Comparison of ENCODE assay signal across 24 mouse cellular contexts in the genomic region with DNA sequence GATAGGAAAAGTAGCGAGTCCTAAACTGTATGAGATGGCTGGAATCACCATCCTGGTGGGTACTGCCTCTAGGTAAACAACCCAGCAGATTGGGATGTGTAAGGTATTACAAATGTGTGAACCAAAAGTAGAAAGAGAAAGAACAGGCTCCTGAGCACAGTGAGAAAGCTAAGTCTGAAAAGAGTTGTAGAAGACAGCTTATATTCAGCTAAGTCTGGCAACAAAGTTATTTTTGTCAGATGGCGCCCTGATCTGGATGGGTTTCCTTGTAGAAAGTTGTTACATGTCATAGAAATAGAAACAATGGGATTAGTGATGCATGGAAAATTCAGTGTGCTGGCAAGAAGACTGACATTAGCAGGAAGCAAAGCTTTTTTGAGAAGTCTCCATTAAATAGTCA. TPM values are rescaled to one million over a fixed set of nuclear protein-coding genes. Genes with fewer than 3 reads are reported as not detected.
DNase-seq lines count a peak whose midpoint lies in the region; ATAC-seq and TF ChIP-seq lines count a peak whose summit lies in the region.
"Had no signal": no experiment of that assay in that cellular context is flagged by ENCODE, and none has a peak within 500 bp of the region (broad histone marks: within the 10 kb centered on the region; RNA-seq: fewer than 3 reads in every experiment).

No protein-coding gene starts in this region.

- H3K4me2 ChIP-seq in intestine, embryonic 16.5 days (ENCODE audit: low read depth, low read length): no peak overlapping the region
- H3K4me2 ChIP-seq: hindbrain, embryonic 14.5 days; limb, embryonic 15.5 days; stomach, embryonic 15.5 days had no signal

- no peaks in the 10 kb centered on the region for H3K36me3 ChIP-seq in intestine, embryonic 16.5 days (ENCODE audit: control insufficient read depth, insufficient read depth, low read length)
- H3K36me3 ChIP-seq: heart, embryonic 10.5 days; limb, embryonic 15.5 days; stomach, embryonic 15.5 days had no signal

- TF ChIP-seq POLR2A in brain, embryonic 14.5 days (IDR thresholded peaks at IDR 0.05; ENCODE audit: borderline replicate concordance, extremely low read depth, insufficient read depth, insufficient read length, poor library complexity, severe bottlenecking): no peak

- WGBS in intestine, embryonic 16.5 days: 74% methylated on average over 2 of the region's 2 CpGs

- H3K27me3 ChIP-seq in intestine, embryonic 16.5 days (replicated peaks; ENCODE audit: control insufficient read depth, insufficient read depth, low read length): no peaks in the 10 kb centered on the region
- H3K27me3 ChIP-seq: limb, embryonic 15.5 days; megakaryocyte, embryonic 14.5 days; stomach, embryonic 15.5 days had no signal

- peak; percentile 9 for DNase-seq in layer of hippocampus, adult 9-11 months
- DNase-seq in layer of hippocampus, postnatal 25 days (ENCODE audit: extremely low spot score in 1 of 2, low spot score in 1 of 2): no peak
- peak; percentile 28 for DNase-seq in brain, embryonic 14.5 days (ENCODE audit: low read depth)
- peak; percentile 17 to 77 for DNase-seq in frontal cortex, postnatal 36 days (ENCODE audit: low spot score in 2 of 2)
- peak; percentile 21 for DNase-seq in right cerebral cortex, postnatal 25 days
- DNase-seq in cerebellum, adult 18-20 months: no peak
- DNase-seq: adrenal gland, postnatal 36 days; cerebellum, adult 11 months; cerebellum, postnatal 25 days; gastrocnemius, postnatal 36 days; heart, postnatal 10 days; kidney, adult 11 months; kidney, postnatal 10 days; layer of hippocampus, postnatal 36 days; lung, postnatal 14 days; thymus, postnatal 14 days had no signal

- no peak overlapping the region for H3K27ac ChIP-seq in intestine, embryonic 16.5 days (ENCODE audit: low read length)
- H3K27ac ChIP-seq: heart, embryonic 10.5 days; hindbrain, embryonic 14.5 days; limb, embryonic 15.5 days; stomach, embryonic 15.5 days had no signal

- no peak for ATAC-seq in intestine, embryonic 16.5 days

- no peak overlapping the region for H3K4me3 ChIP-seq in intestine, embryonic 16.5 days (ENCODE audit: low read length)
- H3K4me3 ChIP-seq: heart, embryonic 10.5 days; limb, embryonic 15.5 days; megakaryocyte, embryonic 14.5 days; stomach, embryonic 15.5 days had no signal

- H3K4me1 ChIP-seq in intestine, embryonic 16.5 days (ENCODE audit: control insufficient read depth, insufficient read depth, low read length): no peaks in the 10 kb centered on the region
- H3K4me1 ChIP-seq: limb, embryonic 15.5 days; megakaryocyte, embryonic 14.5 days; stomach, embryonic 15.5 days had no signal

- no peaks in the 10 kb centered on the region for H3K9me3 ChIP-seq in intestine, embryonic 16.5 days (ENCODE audit: control insufficient read depth, low read length)
- H3K9me3 ChIP-seq: heart, embryonic 10.5 days; limb, embryonic 15.5 days; megakaryocyte, embryonic 14.5 days; stomach, embryonic 15.5 days had no signal

- H3K9ac ChIP-seq in intestine, embryonic 16.5 days (ENCODE audit: low read depth, low read length): no peak overlapping the region
- H3K9ac ChIP-seq: hindbrain, embryonic 14.5 days; limb, embryonic 15.5 days; stomach, embryonic 15.5 days had no signal

- no peak for TF ChIP-seq CTCF in brain, embryonic 14.5 days (IDR thresholded peaks at IDR 0.05; ENCODE audit: borderline replicate concordance, extremely low read depth, insufficient read depth, insufficient read length)

RNA-seq across cellular contexts. Expression of a gene that starts 59.5 kb away (rescaled TPM):
- 1 to 10 TPM; 1.8 to 2.5 TPM for total RNA-seq in layer of hippocampus, postnatal 25 days (2021)
- 2.6 and 6.0 TPM in 2 replicates for polyA plus RNA-seq in brain, embryonic 14.5 days (2012; rRNA removed)
- polyA plus RNA-seq in intestine, embryonic 16.5 days (2015; fragmentation: Nextera tagmentation; extraction: Ambion mirVana): 0.11 and 0.16 TPM in 2 replicates
- total RNA-seq: adrenal gland, postnatal 36 days; gastrocnemius, postnatal 36 days; heart, postnatal 10 days had no signal
- polyA plus RNA-seq: liver, embryonic 16.5 days; spleen, adult 2 months had no signal

Comparison
In these comparisons a context has a peak if more than half of its experiments do, and no peak if none do; other contexts are left out.
1. DNase-seq: peak in layer of hippocampus, adult 9-11 months (single experiment), brain, embryonic 14.5 days (single experiment), frontal cortex, postnatal 36 days (2 of 2) and right cerebral cortex, postnatal 25 days (single experiment); none in layer of hippocampus, postnatal 25 days (0 of 2) and cerebellum, adult 18-20 months (0 of 2).